Mouse (Mus musculus) neural tube, embryonic 15.5 days (tissue): Measurements from ENCODE around the gene Zdhhc7. TPM values are rescaled to one million over a fixed set of nuclear protein-coding genes. Genes with fewer than 3 reads are reported as not detected.

Experiments
- ATAC-seq: fragments of 200-750 bp; cut with Nextera tagmentation; 2 replicates; pipeline ENCODE4 v1.8.0; 2017; ENCODE audit warnings: mild to moderate bottlenecking, moderate TSS enrichment, moderate library complexity; ENCODE audit not compliant: low FRiP score
- H3K27ac ChIP-seq: fragments of 300-500 bp; sonication (generic); replicated peaks from 2 replicates; pipeline ENCODE4 v1.5.1; 2015; ENCODE audit warnings: mild to moderate bottlenecking, inconsistent platforms
- H3K27me3 ChIP-seq: fragments of 300-500 bp; sonication (generic); replicated peaks from 2 replicates; pipeline ENCODE4 v1.6.1; 2015; ENCODE audit warnings: inconsistent platforms
- H3K36me3 ChIP-seq: fragments of 300-500 bp; sonication (generic); 2 replicates; pipeline ENCODE4 v1.6.1; 2015; ENCODE audit warnings: inconsistent platforms
- H3K4me1 ChIP-seq: fragments of 300-500 bp; sonication (generic); 2 replicates; pipeline ENCODE4 v1.6.1; 2015; ENCODE audit warnings: inconsistent platforms
- H3K4me2 ChIP-seq: fragments of 300-500 bp; sonication (generic); 2 replicates; pipeline ENCODE4 v1.6.1; 2015; ENCODE audit warnings: inconsistent platforms, mild to moderate bottlenecking, moderate library complexity
- H3K4me3 ChIP-seq: fragments of 300-500 bp; sonication (generic); replicated peaks from 2 replicates; pipeline ENCODE4 v1.5.1; 2015; ENCODE audit warnings: mild to moderate bottlenecking, inconsistent platforms
- H3K9ac ChIP-seq: fragments of 300-500 bp; sonication (generic); replicated peaks from 2 replicates; pipeline ENCODE4 v1.6.1; 2015; ENCODE audit warnings: mild to moderate bottlenecking, inconsistent platforms
- H3K9me3 ChIP-seq: fragments of 300-500 bp; sonication (generic); replicated peaks from 2 replicates; pipeline ENCODE4 v1.6.1; 2016; ENCODE audit warnings: inconsistent platforms
- WGBS: fragments of 180-500 bp; shearing (Covaris S2); methylation state at CpG from one replicate; pipeline ENCODE4 v1.1.7; 2015; ENCODE audit warnings: mixed read lengths; 5-methylcytosine and 5-hydroxymethylcytosine counted together
- polyA plus RNA-seq: library from polyadenylated mRNA; unstranded; fragments of >200 nt; fragmentation: Nextera tagmentation; extraction: Ambion mirVana; gene quantifications from 2 replicates; pipeline ENCODE4 v1.2.1, GENCODE M21; 2015

The Zdhhc7 gene
- polyA plus RNA-seq, 1 experiment from 2014 or later, result 26.9 TPM

- Histone ChIP-seq H3K4me2 (no peak overlapping the region), H3K9me3 (no peaks in the 10 kb centered on the region), H3K36me3 (no peaks in the 10 kb centered on the region), H3K27me3 (no peaks in the 10 kb centered on the region), H3K4me3 (no peak overlapping the region), H3K4me1 (0 out of 2 replicates have a peak, but pooled peaks cover 4% of the 10 kb centered on the region), H3K27ac (no peak overlapping the region), H3K9ac (no peak overlapping the region)
- 88% methylated on average over 4 of the region's 4 CpGs for WGBS
- ATAC-seq, result no peak
These were observed 35.1 kb downstream of the Zdhhc7 start for GRCm38 (mm10) chr8:120066226-120066625.

DNA sequence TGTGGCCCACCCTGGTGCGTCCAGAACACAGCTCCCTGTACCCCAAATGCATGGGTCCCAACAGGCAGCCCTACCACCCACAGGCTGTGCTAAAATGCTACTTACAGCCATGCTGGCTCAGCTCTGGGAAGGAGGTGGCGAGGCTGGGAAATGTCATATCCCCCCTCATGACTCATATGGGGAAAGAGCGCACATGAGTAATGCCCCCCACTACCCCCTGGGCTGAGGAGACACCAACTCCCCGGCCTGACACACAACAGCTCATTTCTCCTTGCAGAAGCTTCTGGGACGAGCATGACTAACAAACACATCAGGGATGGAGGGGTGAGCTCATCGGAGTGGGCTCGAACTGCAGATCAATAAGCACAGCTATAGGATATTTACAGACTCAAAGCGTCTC is 35.7 kb downstream of the Zdhhc7 start:
- H3K27me3 ChIP-seq, result no peaks in the 10 kb centered on the region
- H3K36me3 ChIP-seq, result no peaks in the 10 kb centered on the region
- WGBS, result 95% methylated on average over 8 of the region's 8 CpGs
- no peak overlapping the region for H3K4me3 ChIP-seq
- H3K4me1 ChIP-seq, result 0 out of 2 replicates have a peak, but pooled peaks cover 4% of the 10 kb centered on the region
- H3K9me3 ChIP-seq, result no peaks in the 10 kb centered on the region
- no peak for ATAC-seq
- H3K4me2 ChIP-seq, result no peak overlapping the region
- no peak overlapping the region for H3K9ac ChIP-seq
- no peak overlapping the region for H3K27ac ChIP-seq

DNA sequence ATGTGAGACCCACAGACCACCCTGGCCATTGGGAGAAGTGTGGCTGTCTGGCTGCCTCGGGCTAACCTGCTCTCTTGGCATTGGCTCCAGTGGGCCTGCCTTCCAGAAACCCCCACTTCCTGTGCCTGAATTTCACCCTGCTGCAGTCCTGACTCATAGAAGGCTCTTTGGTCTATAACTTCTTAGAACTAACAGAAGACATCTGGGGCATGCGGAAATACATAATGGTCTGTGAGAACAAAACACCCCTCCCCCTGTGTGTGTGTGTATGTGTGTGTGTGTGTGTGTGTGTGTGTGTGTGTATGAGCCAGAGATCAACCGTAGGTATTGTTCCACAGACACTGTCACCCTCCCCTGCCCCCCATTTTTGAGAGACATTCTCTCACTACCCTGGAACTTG is 38.0 kb downstream of the Zdhhc7 start:
- H3K36me3 ChIP-seq, result no peaks in the 10 kb centered on the region
- 0 out of 2 replicates have a peak, but pooled peaks cover 2% of the 10 kb centered on the region for H3K4me1 ChIP-seq
- H3K27me3 ChIP-seq, result no peaks in the 10 kb centered on the region
- H3K9ac ChIP-seq, result no peak overlapping the region
- H3K4me2 ChIP-seq, result no peak overlapping the region
- no peaks in the 10 kb centered on the region for H3K9me3 ChIP-seq
- WGBS, result 95% methylated on average over 2 of the region's 3 CpGs
- no peak overlapping the region for H3K27ac ChIP-seq
- no peak overlapping the region for H3K4me3 ChIP-seq
- ATAC-seq, result no peak

DNA sequence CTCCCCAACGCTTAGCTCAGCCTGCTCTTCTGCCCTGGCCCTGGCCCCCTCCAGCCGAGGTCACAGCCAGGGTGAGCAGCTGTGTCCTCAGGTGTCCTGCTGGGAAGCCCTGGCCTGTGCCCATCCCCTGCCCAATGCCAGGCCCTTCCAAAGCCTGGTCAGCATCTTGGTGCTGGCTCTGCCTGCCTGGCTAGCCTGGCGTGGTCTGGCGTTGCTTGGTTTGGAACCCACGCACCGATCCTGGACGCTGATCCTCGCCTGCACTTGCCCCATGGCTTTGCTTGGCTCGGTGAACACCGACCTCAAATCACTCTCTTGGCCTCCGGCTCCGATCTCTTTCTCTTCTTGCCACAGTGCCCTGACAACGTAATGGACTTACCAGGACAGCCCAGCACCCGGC is 38.5 kb downstream of the Zdhhc7 start:
- Histone ChIP-seq H3K9ac (no peak overlapping the region), H3K9me3 (no peaks in the 10 kb centered on the region), H3K4me1 (no peaks in the 10 kb centered on the region), H3K27ac (no peak overlapping the region), H3K36me3 (no peaks in the 10 kb centered on the region), H3K4me2 (no peak overlapping the region), H3K4me3 (no peak overlapping the region), H3K27me3 (no peaks in the 10 kb centered on the region)
- no peak for ATAC-seq
- 88% methylated on average over 14 of the region's 14 CpGs for WGBS

DNA sequence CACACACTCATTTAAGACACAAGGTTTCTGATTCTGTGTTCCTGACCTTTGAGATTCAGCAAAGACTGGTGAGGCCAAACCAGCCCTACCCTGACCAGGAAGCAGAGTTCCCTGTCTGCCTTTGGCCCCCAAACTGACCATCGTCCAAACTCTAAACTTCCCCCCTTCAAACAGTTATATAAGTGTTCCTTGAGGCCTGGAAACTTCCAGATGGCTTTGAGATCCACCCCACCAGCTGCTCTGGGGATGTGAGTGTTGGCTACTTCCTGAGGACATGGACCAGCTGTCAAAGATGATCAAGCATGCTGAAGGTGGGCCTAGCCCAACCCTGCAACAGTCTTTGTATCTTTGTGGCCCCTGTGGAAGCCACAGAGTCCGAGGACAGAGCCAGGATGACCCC is 44.2 kb downstream of the Zdhhc7 start:
- H3K4me2 ChIP-seq, result no peak overlapping the region
- no peak overlapping the region for H3K4me3 ChIP-seq
- H3K4me1 ChIP-seq, result no peaks in the 10 kb centered on the region
- H3K36me3 ChIP-seq, result no peaks in the 10 kb centered on the region
- 80% methylated on average over 2 of the region's 2 CpGs for WGBS
- no peaks in the 10 kb centered on the region for H3K27me3 ChIP-seq
- no peak for ATAC-seq
- H3K9ac ChIP-seq, result no peak overlapping the region
- no peak overlapping the region for H3K27ac ChIP-seq
- no peaks in the 10 kb centered on the region for H3K9me3 ChIP-seq

- no peak for ATAC-seq
- Histone ChIP-seq H3K4me3 (no peak overlapping the region), H3K4me1 (no peaks in the 10 kb centered on the region), H3K36me3 (no peaks in the 10 kb centered on the region), H3K9me3 (no peaks in the 10 kb centered on the region), H3K4me2 (no peak overlapping the region), H3K9ac (no peak overlapping the region), H3K27me3 (no peaks in the 10 kb centered on the region), H3K27ac (no peak overlapping the region)
- 91% methylated on average over 3 of the region's 3 CpGs for WGBS
These were observed 46.4 kb downstream of the Zdhhc7 start for GRCm38 (mm10) chr8:120054833-120055232.

GRCm38 (mm10) chr8:120052318-120052717 is 49.0 kb downstream of the Zdhhc7 start:
- H3K9me3 ChIP-seq, result no peaks in the 10 kb centered on the region
- H3K4me1 ChIP-seq, result no peaks in the 10 kb centered on the region
- no peak for ATAC-seq
- no peaks in the 10 kb centered on the region for H3K36me3 ChIP-seq
- no peak overlapping the region for H3K27ac ChIP-seq
- H3K4me2 ChIP-seq, result no peak overlapping the region
- H3K9ac ChIP-seq, result no peak overlapping the region
- no peaks in the 10 kb centered on the region for H3K27me3 ChIP-seq
- H3K4me3 ChIP-seq, result no peak overlapping the region
- 84% methylated on average over 8 of the region's 8 CpGs for WGBS

GRCm38 (mm10) chr8:120051908-120052307 is 49.4 kb downstream of the Zdhhc7 start:
- H3K9me3 ChIP-seq, result no peaks in the 10 kb centered on the region
- 89% methylated on average over 4 of the region's 4 CpGs for WGBS
- ATAC-seq, result no peak

GRCm38 (mm10) chr8:120051006-120051405 is 50.3 kb downstream of the Zdhhc7 start:
- Histone ChIP-seq H3K4me2 (no peak overlapping the region), H3K36me3 (no peaks in the 10 kb centered on the region), H3K9me3 (no peaks in the 10 kb centered on the region), H3K27me3 (no peaks in the 10 kb centered on the region), H3K27ac (no peak overlapping the region), H3K9ac (no peak overlapping the region), H3K4me3 (no peak overlapping the region), H3K4me1 (no peaks in the 10 kb centered on the region)
- no peak for ATAC-seq
- 47% methylated on average over 4 of the region's 4 CpGs for WGBS

More at GRCm38 (mm10) chr8:120051908-120052307, 49.4 kb downstream of the Zdhhc7 start:
- no peak overlapping the region for H3K4me3 ChIP-seq
- H3K9ac ChIP-seq, result no peak overlapping the region
- H3K36me3 ChIP-seq, result no peaks in the 10 kb centered on the region
- H3K27ac ChIP-seq, result no peak overlapping the region
- H3K27me3 ChIP-seq, result no peaks in the 10 kb centered on the region
- H3K4me2 ChIP-seq, result no peak overlapping the region
- no peaks in the 10 kb centered on the region for H3K4me1 ChIP-seq

DNA sequence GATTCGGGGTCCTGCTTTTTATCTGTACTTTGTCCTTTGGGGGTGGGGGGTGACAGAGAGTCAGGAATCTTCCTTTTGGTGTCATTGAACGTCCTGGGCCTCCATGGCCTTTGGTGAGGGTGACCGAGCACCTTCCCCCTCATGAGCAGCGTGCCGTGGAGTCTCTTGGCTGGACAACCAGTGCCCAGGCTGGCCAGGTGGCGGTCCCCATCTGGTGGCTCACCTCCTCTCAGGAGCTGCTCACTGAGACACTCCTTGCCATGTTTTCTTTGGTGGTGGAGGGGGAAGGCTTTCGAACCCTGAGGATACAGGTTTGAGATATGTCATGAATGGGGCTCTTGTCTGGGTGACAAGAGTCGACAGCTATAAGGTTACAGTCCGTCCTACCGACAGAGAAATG is 50.9 kb downstream of the Zdhhc7 start:
- Histone ChIP-seq H3K27me3 (no peaks in the 10 kb centered on the region), H3K9ac (no peak overlapping the region), H3K9me3 (no peaks in the 10 kb centered on the region), H3K4me1 (no peaks in the 10 kb centered on the region), H3K4me3 (no peak overlapping the region), H3K36me3 (no peaks in the 10 kb centered on the region), H3K27ac (no peak overlapping the region), H3K4me2 (no peak overlapping the region)
- ATAC-seq, result no peak
- 87% methylated on average over 10 of the region's 10 CpGs for WGBS

- no peak for ATAC-seq
- WGBS, result 90% methylated on average over 13 of the region's 13 CpGs
These were observed 51.3 kb downstream of the Zdhhc7 start for GRCm38 (mm10) chr8:120049949-120050348.

GRCm38 (mm10) chr8:120046258-120047020 is 54.8 kb downstream of the Zdhhc7 start:
- no peak for ATAC-seq
- no peaks in the 10 kb centered on the region for H3K36me3 ChIP-seq
- WGBS, result 70% methylated on average over 14 of the region's 14 CpGs

More at GRCm38 (mm10) chr8:120049949-120050348, 51.3 kb downstream of the Zdhhc7 start:
- Histone ChIP-seq H3K27ac (no peak overlapping the region), H3K27me3 (no peaks in the 10 kb centered on the region), H3K9ac (no peak overlapping the region), H3K36me3 (no peaks in the 10 kb centered on the region), H3K4me1 (no peaks in the 10 kb centered on the region), H3K4me2 (no peak overlapping the region), H3K9me3 (no peaks in the 10 kb centered on the region), H3K4me3 (no peak overlapping the region)

More at GRCm38 (mm10) chr8:120046258-120047020, 54.8 kb downstream of the Zdhhc7 start:
- no peaks in the 10 kb centered on the region for H3K27me3 ChIP-seq
- no peak overlapping the region for H3K4me3 ChIP-seq
- no peaks in the 10 kb centered on the region for H3K4me1 ChIP-seq
- no peak overlapping the region for H3K4me2 ChIP-seq
- no peak overlapping the region for H3K27ac ChIP-seq
- no peaks in the 10 kb centered on the region for H3K9me3 ChIP-seq
- no peak overlapping the region for H3K9ac ChIP-seq
